ENCODE assay signal across 10 mouse cellular contexts in the genomic region with DNA sequence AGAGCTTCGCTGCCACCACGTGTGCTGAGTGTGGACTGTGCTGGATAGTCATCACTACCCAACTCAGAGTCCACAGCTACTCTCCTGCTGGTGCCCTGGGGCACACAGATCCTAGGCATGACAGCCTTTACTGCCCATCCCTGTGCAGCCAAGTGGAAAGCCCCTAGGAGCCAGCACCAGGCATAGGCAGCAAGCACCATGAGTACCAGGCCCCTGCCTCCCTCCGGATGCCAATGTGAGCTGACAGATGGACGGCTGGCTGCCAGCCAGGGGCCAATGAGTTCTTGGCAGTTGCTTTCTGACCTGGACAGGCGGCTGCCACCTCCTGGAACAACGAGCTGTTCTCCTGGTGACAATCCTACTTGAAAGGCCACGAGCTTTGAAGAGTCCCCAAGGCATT.
DNase-seq lines count a peak whose midpoint lies in the region; ATAC-seq lines count a peak whose summit lies in the region.
"Had no signal": no experiment of that assay in that cellular context is flagged by ENCODE, and none has a peak within 500 bp of the region (broad histone marks: within the 10 kb centered on the region; RNA-seq: fewer than 3 reads in every experiment).

No protein-coding gene starts in this region.

- ATAC-seq in forebrain, embryonic 16.5 days: peak; percentile 57
- ATAC-seq in hindbrain, embryonic 14.5 days (ENCODE audit: low FRiP score): peak; percentile 69; the same call in 1 of the 2 replicates
- ATAC-seq: liver, embryonic 12.5 days had no signal

- no peak for DNase-seq in forebrain, embryonic 10.5 days (ENCODE audit: extremely low spot score, low spot score)
- peak; percentile 53 for DNase-seq in right cerebral cortex, postnatal 10 days (ENCODE audit: low spot score in 2 of 2)
- no peak for DNase-seq in right cerebral cortex, adult 2 months (ENCODE audit: low spot score in 2 of 2)
- peak; percentile 71 for DNase-seq in hindbrain, embryonic 14.5 days (ENCODE audit: low spot score)
- no peak for DNase-seq in ovary, postnatal 36 days (ENCODE audit: low spot score)
- DNase-seq in left cerebral cortex, adult 9 months (ENCODE audit: low spot score in 2 of 2): no peak
- DNase-seq in thymus, adult 18-20 months: no peak
- DNase-seq: thymus, postnatal 36 days had no signal

- no peaks in the 10 kb centered on the region for H3K27me3 ChIP-seq in forebrain, embryonic 16.5 days (replicated peaks; ENCODE audit: control insufficient read depth, insufficient read depth, low read length)
- no peaks in the 10 kb centered on the region for H3K27me3 ChIP-seq in forebrain, embryonic 10.5 days (ENCODE audit: poor library complexity, severe bottlenecking)
- no peaks in the 10 kb centered on the region for H3K27me3 ChIP-seq in hindbrain, embryonic 14.5 days (ENCODE audit: control insufficient read depth, insufficient read depth, low read length)
- H3K27me3 ChIP-seq: liver, embryonic 12.5 days had no signal

- no peak overlapping the region for H3K9ac ChIP-seq in forebrain, embryonic 16.5 days (replicated peaks; ENCODE audit: low read depth, low read length)
- H3K9ac ChIP-seq in hindbrain, embryonic 14.5 days: no peak overlapping the region
- H3K9ac ChIP-seq: liver, embryonic 12.5 days had no signal

- no peak overlapping the region for H3K4me3 ChIP-seq in forebrain, embryonic 16.5 days (replicated peaks; ENCODE audit: low read length)
- no peak overlapping the region for H3K4me3 ChIP-seq in forebrain, embryonic 10.5 days
- H3K4me3 ChIP-seq in hindbrain, embryonic 14.5 days (replicated peaks; ENCODE audit: low read length): no peak overlapping the region
- H3K4me3 ChIP-seq: liver, embryonic 12.5 days had no signal

- WGBS in forebrain, embryonic 16.5 days: 52% methylated on average over 7 of the region's 7 CpGs
- 85% methylated on average over 7 of the region's 7 CpGs for WGBS in forebrain, embryonic 10.5 days
- 58% methylated on average over 7 of the region's 7 CpGs for WGBS in hindbrain, embryonic 14.5 days

- H3K36me3 ChIP-seq in forebrain, embryonic 16.5 days (ENCODE audit: control insufficient read depth, insufficient read depth): no peaks in the 10 kb centered on the region
- no peaks in the 10 kb centered on the region for H3K36me3 ChIP-seq in forebrain, embryonic 10.5 days (replicated peaks)
- no peaks in the 10 kb centered on the region for H3K36me3 ChIP-seq in hindbrain, embryonic 14.5 days (replicated peaks; ENCODE audit: control insufficient read depth, insufficient read depth)
- H3K36me3 ChIP-seq: liver, embryonic 12.5 days had no signal

- no peaks in the 10 kb centered on the region for H3K9me3 ChIP-seq in forebrain, embryonic 16.5 days (ENCODE audit: control insufficient read depth, low read length)
- no peaks in the 10 kb centered on the region; the same call in 1 of the 2 replicates for H3K9me3 ChIP-seq in forebrain, embryonic 10.5 days
- no peaks in the 10 kb centered on the region for H3K9me3 ChIP-seq in hindbrain, embryonic 14.5 days (ENCODE audit: control insufficient read depth, low read length)
- H3K9me3 ChIP-seq: liver, embryonic 12.5 days had no signal

- H3K27ac ChIP-seq in forebrain, embryonic 16.5 days (ENCODE audit: low read length): no peak overlapping the region
- no peak overlapping the region for H3K27ac ChIP-seq in forebrain, embryonic 10.5 days
- H3K27ac ChIP-seq in hindbrain, embryonic 14.5 days: no peak overlapping the region
- H3K27ac ChIP-seq: liver, embryonic 12.5 days had no signal

- 0 out of 2 replicates have a peak, but pooled peaks cover 2% of the 10 kb centered on the region for H3K4me1 ChIP-seq in forebrain, embryonic 16.5 days (replicated peaks; ENCODE audit: control insufficient read depth, insufficient read depth, low read length)
- no peaks in the 10 kb centered on the region for H3K4me1 ChIP-seq in forebrain, embryonic 10.5 days
- H3K4me1 ChIP-seq in hindbrain, embryonic 14.5 days (replicated peaks; ENCODE audit: control insufficient read depth, insufficient read depth, low read length): no peaks in the 10 kb centered on the region
- H3K4me1 ChIP-seq: liver, embryonic 12.5 days had no signal

- H3K4me2 ChIP-seq in forebrain, embryonic 16.5 days (ENCODE audit: low read length): no peak overlapping the region
- H3K4me2 ChIP-seq in hindbrain, embryonic 14.5 days (replicated peaks): no peak overlapping the region
- H3K4me2 ChIP-seq: liver, embryonic 12.5 days had no signal

Comparison
In these comparisons a context has a peak if more than half of its experiments do, and no peak if none do; other contexts are left out.
1. DNase-seq: peak in right cerebral cortex, postnatal 10 days (2 of 2) and hindbrain, embryonic 14.5 days (single experiment); none in forebrain, embryonic 10.5 days (single experiment), right cerebral cortex, adult 2 months (0 of 2), ovary, postnatal 36 days (single experiment), left cerebral cortex, adult 9 months (0 of 2) and thymus, adult 18-20 months (0 of 2).